Mouse (Mus musculus) CH12.LX (cell line): ENCODE measurements at regions not wholly inside any gene's neighbourhood (a gene's known extent, or its start where the extent isn't known, plus 50 kb on each side); places are given as distances from the start of the nearest gene placed in this dataset.

ENCODE experiments used
- DNase-seq: peaks from one replicate; pipeline ENCODE4 v3.0.0-alpha.2; 2013; ENCODE audit errors: extremely low read depth
- H3K27ac ChIP-seq: 2 replicates; pipeline ENCODE4 v1.5.1; 2012; ENCODE audit warnings: low read depth, mild to moderate bottlenecking, control low read depth, moderate library complexity; ENCODE audit not compliant: insufficient read depth
- H3K27me3 ChIP-seq: replicated peaks from 2 replicates; pipeline ENCODE3; 2012; ENCODE audit warnings: inconsistent platforms
- H3K36me3 ChIP-seq, 2 experiments: replicated peaks in 1 of 2; 2 replicates each; pipeline versions ENCODE3 to v1.6.1; 2012; ENCODE audit warnings: inconsistent platforms in 1 of 2, low read length in 1 of 2, mild to moderate bottlenecking in 1 of 2, mixed read lengths in 1 of 2, moderate library complexity in 1 of 2; ENCODE audit not compliant: control insufficient read depth in 1 of 2, insufficient read depth in 1 of 2
- H3K4me1 ChIP-seq, 2 experiments: 2 replicates each; pipeline ENCODE4 v1.6.1; 2012; ENCODE audit warnings: inconsistent platforms in 1 of 2, moderate library complexity in 1 of 2; ENCODE audit not compliant: insufficient read depth in 2 of 2, control insufficient read depth in 1 of 2
- H3K4me2 ChIP-seq: 2 replicates; pipeline ENCODE4 v1.6.1; 2012; ENCODE audit warnings: low read depth, mild to moderate bottlenecking, control low read depth; ENCODE audit not compliant: poor library complexity, insufficient read depth, severe bottlenecking
- H3K4me3 ChIP-seq, 3 experiments: fragments of 150-350 bp in 1 of 3; sonication (generic) in 1 of 3; replicated peaks in 1 of 3; 2 replicates each; pipeline versions ENCODE3 to v1.5.1; 2011 to 2012; ENCODE audit warnings: low read depth in 2 of 3, low read length in 2 of 3, mild to moderate bottlenecking in 2 of 3, moderate library complexity in 2 of 3, control low read depth in 1 of 3, improper control_type of control experiment in 1 of 3, inconsistent platforms in 1 of 3, mixed read lengths in 1 of 3; ENCODE audit not compliant: poor library complexity in 1 of 3
- H3K79me2 ChIP-seq: replicated peaks from 2 replicates; pipeline ENCODE4 v1.6.1; 2012; ENCODE audit warnings: mild to moderate bottlenecking, moderate library complexity; ENCODE audit not compliant: control insufficient read depth, poor library complexity, insufficient read depth, severe bottlenecking; ENCODE audit errors: extremely low read depth
- H3K9ac ChIP-seq: 2 replicates; pipeline ENCODE4 v1.6.1; 2012; ENCODE audit warnings: low read depth, mild to moderate bottlenecking, control low read depth, moderate library complexity; ENCODE audit not compliant: insufficient read depth
- H3K9me3 ChIP-seq: replicated peaks from 2 replicates; pipeline ENCODE3; 2012; ENCODE audit warnings: low read length, inconsistent platforms, mixed read lengths
- CHD1 ChIP-seq: IDR thresholded peaks from 2 replicates; pipeline ENCODE4 v1.6.1; 2012; ENCODE audit warnings: low read depth, low read length, improper control_type of control experiment, inconsistent platforms
- CTCF ChIP-seq, 2 experiments: IDR thresholded peaks in 1 of 2; conservative IDR thresholded peaks in 1 of 2; 2 replicates each; pipeline ENCODE4 v1.5.1; 2011 to 2012; ENCODE audit warnings: low read depth in 2 of 2, low read length in 2 of 2, improper control_type of control experiment in 1 of 2, inconsistent platforms in 1 of 2, mild to moderate bottlenecking in 1 of 2, moderate library complexity in 1 of 2
- E2F4 ChIP-seq: IDR thresholded peaks from 2 replicates; pipeline ENCODE4 v1.6.1; 2011; ENCODE audit warnings: low read depth, low read length, improper control_type of control experiment; ENCODE audit not compliant: insufficient replicate concordance
- ELF1 ChIP-seq: IDR thresholded peaks from 2 replicates; pipeline ENCODE4 v1.6.1; 2014; ENCODE audit warnings: low read depth, mild to moderate bottlenecking, inconsistent platforms, low read length, improper control_type of control experiment
- ETS1 ChIP-seq: conservative IDR thresholded peaks from 2 replicates; pipeline ENCODE4 v1.6.1; 2012; ENCODE audit warnings: low read depth, mild to moderate bottlenecking, inconsistent platforms, low read length, improper control_type of control experiment, moderate library complexity
- GABPA ChIP-seq: IDR thresholded peaks from 2 replicates; pipeline ENCODE4 v1.6.1; 2012; ENCODE audit warnings: low read depth, low read length, improper control_type of control experiment, inconsistent platforms; ENCODE audit not compliant: insufficient replicate concordance
- IRF4 ChIP-seq: IDR thresholded peaks from 2 replicates; pipeline ENCODE4 v1.6.1; 2014; ENCODE audit warnings: low read depth, mild to moderate bottlenecking, inconsistent platforms, low read length, improper control_type of control experiment
- JUN ChIP-seq: IDR thresholded peaks from 2 replicates; pipeline ENCODE4 v1.6.1; 2011; ENCODE audit warnings: low read depth, mild to moderate bottlenecking, low read length, improper control_type of control experiment, moderate library complexity; ENCODE audit not compliant: insufficient read depth
- KAT2A ChIP-seq: IDR thresholded peaks from 2 replicates; pipeline ENCODE4 v1.6.1; 2012; ENCODE audit warnings: low read length, improper control_type of control experiment, inconsistent platforms; ENCODE audit not compliant: insufficient replicate concordance
- MAFK ChIP-seq: IDR thresholded peaks from 2 replicates; pipeline ENCODE4 v1.6.1; 2011; ENCODE audit warnings: low read length, improper control_type of control experiment; ENCODE audit not compliant: insufficient replicate concordance
- MAZ ChIP-seq: IDR thresholded peaks from 2 replicates; pipeline ENCODE4 v1.6.1; 2012; ENCODE audit warnings: low read depth, mild to moderate bottlenecking, inconsistent platforms, low read length, improper control_type of control experiment, moderate library complexity
- MEF2A ChIP-seq: IDR thresholded peaks from 2 replicates; pipeline ENCODE4 v1.6.1; 2014; ENCODE audit warnings: low read depth, mild to moderate bottlenecking, inconsistent platforms, low read length, improper control_type of control experiment, borderline replicate concordance
- NELFE ChIP-seq: IDR thresholded peaks from 2 replicates; pipeline ENCODE4 v1.6.1; 2011; ENCODE audit warnings: low read depth, low read length, improper control_type of control experiment
- NRF1 ChIP-seq: IDR thresholded peaks from 2 replicates; pipeline ENCODE4 v1.6.1; 2014; ENCODE audit warnings: low read depth, mild to moderate bottlenecking, inconsistent platforms, low read length, improper control_type of control experiment, moderate library complexity
- PAX5 ChIP-seq: IDR thresholded peaks from 2 replicates; pipeline ENCODE4 v1.6.1; 2012; ENCODE audit warnings: low read length, inconsistent platforms, mixed read lengths
- POLR2A ChIP-seq: IDR thresholded peaks from 2 replicates; pipeline ENCODE4 v1.6.1; 2011; ENCODE audit warnings: low read depth, mild to moderate bottlenecking, improper control_type of control experiment, low read length
- POLR2AphosphoS2 ChIP-seq: IDR thresholded peaks from 2 replicates; pipeline ENCODE4 v1.6.1; 2011; ENCODE audit warnings: low read depth, low read length, improper control_type of control experiment
- SIN3A ChIP-seq: IDR thresholded peaks from 2 replicates; pipeline ENCODE4 v1.6.1; 2012; ENCODE audit warnings: low read length, improper control_type of control experiment, inconsistent platforms
- SMC3 ChIP-seq: IDR thresholded peaks from 2 replicates; pipeline ENCODE4 v1.6.1; 2011; ENCODE audit warnings: low read depth, low read length, improper control_type of control experiment
- TCF12 ChIP-seq: IDR thresholded peaks from 2 replicates; pipeline ENCODE4 v1.6.1; 2014; ENCODE audit warnings: low read depth, mild to moderate bottlenecking, inconsistent platforms, low read length, improper control_type of control experiment
- UBTF ChIP-seq: IDR thresholded peaks from 2 replicates; pipeline ENCODE4 v1.6.1; 2012; ENCODE audit warnings: low read depth, mild to moderate bottlenecking, inconsistent platforms, low read length, improper control_type of control experiment, moderate library complexity
- USF1 ChIP-seq: IDR thresholded peaks from 2 replicates; pipeline ENCODE4 v1.6.1; 2014; ENCODE audit warnings: low read depth, mild to moderate bottlenecking, inconsistent platforms, low read length, improper control_type of control experiment
- USF2 ChIP-seq: conservative IDR thresholded peaks from 2 replicates; pipeline ENCODE4 v1.6.1; 2011; ENCODE audit warnings: low read depth, low read length, improper control_type of control experiment
- ZMIZ1 ChIP-seq: IDR thresholded peaks from 2 replicates; pipeline ENCODE4 v1.6.1; 2012; ENCODE audit warnings: low read depth, mild to moderate bottlenecking, inconsistent platforms, low read length, improper control_type of control experiment
- ZNF384 ChIP-seq: IDR thresholded peaks from 2 replicates; pipeline ENCODE4 v1.6.1; 2012; ENCODE audit warnings: low read depth, low read length, improper control_type of control experiment, inconsistent platforms
- dilution Hi-C: fragments of 300-500 bp; cut with MboI; formaldehyde crosslinking; loops from 2 replicates; pipeline ENCODE4 v1.14.3; 2020; ENCODE audit warnings: low sequenced_read_pairs; ENCODE audit not compliant: extremely low pct_unique_long_range_greater_than_20kb, extremely low pct_ligation_motif_present
- in situ Hi-C: fragments of 300-500 bp; cut with MboI; formaldehyde crosslinking; loops from 3 replicates; pipeline ENCODE4 v1.14.3; 2019; ENCODE audit warnings: low sequenced_read_pairs, low pct_ligation_motif_present, low pct_unique_long_range_greater_than_20kb, mixed read lengths

DNA sequence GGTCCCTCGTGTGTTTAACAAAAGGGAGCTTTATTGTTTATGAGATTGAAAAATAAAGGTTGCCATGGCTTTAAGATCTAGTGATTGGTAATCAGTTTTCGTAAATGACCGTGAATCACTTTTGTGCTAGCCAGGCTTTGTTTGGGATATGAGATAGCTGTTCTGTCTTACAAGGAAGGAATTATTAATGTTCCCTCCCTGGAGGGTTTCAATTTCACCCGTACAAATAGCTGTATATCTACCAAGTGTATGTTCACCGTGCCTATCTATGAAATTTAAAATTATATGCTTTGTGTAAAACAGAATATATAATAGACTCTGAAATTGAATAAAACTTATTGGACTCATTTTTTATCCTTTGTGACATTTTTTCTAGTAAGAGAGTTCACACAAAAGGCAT lies 268.3 kb upstream of the Apob start:
- TF ChIP-seq POLR2A, result no peak
- no peak for TF ChIP-seq UBTF
- no peak for TF ChIP-seq GABPA
- TF ChIP-seq SIN3A, result no peak
- TF ChIP-seq ZNF384, result no peak
- TF ChIP-seq ETS1, result no peak
- TF ChIP-seq NRF1, result no peak
- TF ChIP-seq CHD1, result no peak
- TF ChIP-seq CTCF (conservative IDR thresholded peaks at IDR 0.05 in 1 of 2, IDR thresholded peaks at IDR 0.05 in 1 of 2; ENCODE audit: low read depth in 2 of 2, low read length in 2 of 2), result no peak
- TF ChIP-seq PAX5, result no peak
- no peak for TF ChIP-seq KAT2A
- no peak for TF ChIP-seq NELFE
- TF ChIP-seq JUN, result no peak
- no peak for TF ChIP-seq ZMIZ1
- no peak for TF ChIP-seq USF1
- no peak for TF ChIP-seq SMC3
- TF ChIP-seq MAFK, result no peak
- H3K27me3 ChIP-seq, result no peaks in the 10 kb centered on the region
- no peak overlapping the region for H3K27ac ChIP-seq
- H3K9ac ChIP-seq, result no peak overlapping the region
- no peaks in the 10 kb centered on the region for H3K36me3 ChIP-seq
- no peaks in the 10 kb centered on the region for H3K4me1 ChIP-seq
- H3K79me2 ChIP-seq, result no peaks in the 10 kb centered on the region
- dilution Hi-C loops (no loop called here), in situ Hi-C loops (no loop called here)
- DNase-seq, result no peak
- no peaks in the 10 kb centered on the region for H3K9me3 ChIP-seq
- H3K4me3 ChIP-seq, result no peak overlapping the region
- no peak overlapping the region for H3K4me2 ChIP-seq

GRCm38 (mm10) chr12:7709872-7710271 lies 267.6 kb upstream of the Apob start:
- H3K9me3 ChIP-seq, result no peaks in the 10 kb centered on the region
- TF ChIP-seq USF2 (no peak), ELF1 (no peak), KAT2A (no peak), TCF12 (no peak), POLR2AphosphoS2 (no peak), IRF4 (no peak), E2F4 (no peak), MEF2A (no peak), MAZ (no peak)
- TF ChIP-seq, all 38 proteins: peak for 0
- H3K27me3 ChIP-seq, result no peaks in the 10 kb centered on the region
- in situ Hi-C loops (no loop called here), dilution Hi-C loops (no loop called here)
- DNase-seq, result no peak
- no peaks in the 10 kb centered on the region for H3K36me3 ChIP-seq
- no peak overlapping the region for H3K4me3 ChIP-seq
- H3K4me1 ChIP-seq, result no peaks in the 10 kb centered on the region
- H3K4me2 ChIP-seq, result no peak overlapping the region
- H3K9ac ChIP-seq, result no peak overlapping the region
- H3K27ac ChIP-seq, result no peak overlapping the region
- H3K79me2 ChIP-seq, result no peaks in the 10 kb centered on the region
